Mouse (Mus musculus): ENCODE results near the gene Tecrl. TPM values are rescaled to one million over a fixed set of nuclear protein-coding genes. Genes with fewer than 3 reads are reported as not detected.

Tecrl gene
- not detected in 2 replicates for polyA plus RNA-seq (2012; rRNA removed; ENCODE audit: low replicate concordance)

GRCm38 (mm10) chr5:83354846-83355561, at the start of gene Tecrl:
Tecrl (minus strand) TSS chr5:83355195.

